Mouse (Mus musculus) embryonic facial prominence, embryonic 11.5 days (tissue): ENCODE data around the gene Map1a. TPM values are rescaled to one million over a fixed set of nuclear protein-coding genes. Genes with fewer than 3 reads are reported as not detected.

ENCODE experiments used
- ATAC-seq: fragments of 200-750 bp; cut with Nextera tagmentation; replicated peaks from 2 replicates; pipeline ENCODE4 v1.8.0; 2017; ENCODE audit warnings: low read depth; ENCODE audit not compliant: insufficient number of reproducible peaks, low FRiP score, low TSS enrichment
- DNase-seq: peaks from one replicate; pipeline ENCODE4 v3.0.0-alpha.2; 2015; ENCODE audit warnings: low spot score
- H3K27ac ChIP-seq: fragments of 300-500 bp; sonication (generic); replicated peaks from 2 replicates; pipeline ENCODE4 v1.5.1; 2014; ENCODE audit warnings: mild to moderate bottlenecking, low read depth, low read length, control low read depth
- H3K27me3 ChIP-seq: fragments of 300-500 bp; sonication (generic); 2 replicates; pipeline ENCODE4 v1.6.1; 2014; ENCODE audit warnings: mild to moderate bottlenecking, low read length, moderate library complexity, mixed read lengths; ENCODE audit not compliant: control insufficient read depth, insufficient read depth
- H3K36me3 ChIP-seq: fragments of 300-500 bp; sonication (generic); replicated peaks from 2 replicates; pipeline ENCODE4 v1.6.1; 2014; ENCODE audit warnings: low read depth, mild to moderate bottlenecking, low read length, moderate library complexity, mixed read lengths; ENCODE audit not compliant: control insufficient read depth, insufficient read depth
- H3K4me1 ChIP-seq: fragments of 300-500 bp; sonication (generic); 2 replicates; pipeline ENCODE4 v1.6.1; 2014; ENCODE audit warnings: low read length, mixed read lengths; ENCODE audit not compliant: control insufficient read depth, insufficient read depth
- H3K4me2 ChIP-seq: fragments of 300-500 bp; sonication (generic); 2 replicates; pipeline ENCODE4 v1.6.1; 2014; ENCODE audit warnings: low read depth, mild to moderate bottlenecking, control low read depth, low read length, moderate library complexity
- H3K4me3 ChIP-seq: fragments of 300-500 bp; sonication (generic); 2 replicates; pipeline ENCODE4 v1.5.1; 2014; ENCODE audit warnings: low read depth, low read length, control low read depth
- H3K9ac ChIP-seq: fragments of 300-500 bp; sonication (generic); replicated peaks from 2 replicates; pipeline ENCODE4 v1.6.1; 2014; ENCODE audit warnings: mild to moderate bottlenecking, control low read depth, low read length
- H3K9me3 ChIP-seq: fragments of 300-500 bp; sonication (generic); replicated peaks from 2 replicates; pipeline ENCODE4 v1.6.1; 2016; ENCODE audit warnings: mild to moderate bottlenecking, low read length, inconsistent platforms, mixed read lengths; ENCODE audit not compliant: control insufficient read depth
- WGBS: fragments of 180-500 bp; shearing (Covaris S2); extraction: QIAGEN DNeasy Blood & Tissue Kit; methylation state at CpG from one replicate; pipeline ENCODE4 v1.1.7; 2014; 5-methylcytosine and 5-hydroxymethylcytosine counted together
- polyA plus RNA-seq: library from polyadenylated mRNA; unstranded; fragments of >200 nt; fragmentation: Nextera tagmentation; extraction: Ambion mirVana; gene quantifications from 2 replicates; pipeline ENCODE4 v1.2.1, GENCODE M21; 2014

Map1a gene
- 4.0 and 4.8 TPM in 2 replicates for polyA plus RNA-seq

DNA sequence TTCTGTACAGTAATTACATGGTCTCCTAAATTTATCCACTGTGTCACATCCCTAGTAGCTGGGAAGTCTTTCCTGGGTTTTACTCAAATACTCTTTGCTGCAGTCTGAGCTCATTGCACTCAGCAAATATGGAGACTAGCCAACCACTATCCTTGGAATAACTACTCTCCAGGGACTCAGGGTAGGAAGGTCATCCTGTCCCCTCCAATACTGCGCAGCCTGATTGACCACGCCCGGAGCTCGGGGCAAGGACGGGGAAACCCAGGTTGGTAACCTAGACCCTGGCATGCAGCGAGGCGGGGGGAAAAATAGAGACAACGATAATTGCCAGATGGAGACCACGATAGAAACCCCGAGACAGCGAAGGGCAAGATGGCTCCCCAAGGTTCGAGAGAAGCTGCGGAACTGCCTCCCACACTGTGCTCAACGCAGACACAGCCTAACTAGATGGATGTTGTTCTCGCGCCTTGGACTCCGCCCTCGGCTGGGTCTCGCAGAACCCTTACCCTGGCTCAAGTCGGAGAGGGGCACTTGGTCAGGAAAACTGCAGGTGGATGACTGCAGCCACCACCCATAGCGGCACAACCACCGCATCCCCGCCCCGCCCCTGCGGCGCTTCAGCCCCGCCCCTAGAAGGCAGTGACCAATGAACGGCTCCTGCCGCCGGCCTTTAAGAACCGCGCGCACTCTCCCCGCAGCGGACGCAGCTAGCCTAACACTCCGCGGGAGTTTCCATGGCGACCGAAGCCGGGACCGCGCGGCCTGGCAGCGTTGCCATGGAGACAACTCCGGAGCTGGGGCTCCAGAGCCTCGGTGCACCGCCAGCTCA is at the start of gene Map1a:
Gene Map1a (plus strand): TSS at position 700 of the 829 bp plus-strand sequence.
- DNase-seq (peak; percentile 98), ATAC-seq (peak; percentile 97)
- Histone ChIP-seq H3K9me3 (no peaks in the 10 kb centered on the region), H3K27me3 (no peaks in the 10 kb centered on the region), H3K36me3 (no peaks in the 10 kb centered on the region), H3K4me2 (peak within 1 kb of the TSS; percentile 58), H3K4me3 (peak within 1 kb of the TSS; percentile 48), H3K9ac (peak within 1 kb of the TSS; percentile 3; the same call in 1 of the 2 replicates), H3K27ac (no peak within 1 kb of the TSS), H3K4me1 (no peaks in the 10 kb centered on the region)
- WGBS: 1% methylated on average over 48 of the region's 48 CpGs

DNA sequence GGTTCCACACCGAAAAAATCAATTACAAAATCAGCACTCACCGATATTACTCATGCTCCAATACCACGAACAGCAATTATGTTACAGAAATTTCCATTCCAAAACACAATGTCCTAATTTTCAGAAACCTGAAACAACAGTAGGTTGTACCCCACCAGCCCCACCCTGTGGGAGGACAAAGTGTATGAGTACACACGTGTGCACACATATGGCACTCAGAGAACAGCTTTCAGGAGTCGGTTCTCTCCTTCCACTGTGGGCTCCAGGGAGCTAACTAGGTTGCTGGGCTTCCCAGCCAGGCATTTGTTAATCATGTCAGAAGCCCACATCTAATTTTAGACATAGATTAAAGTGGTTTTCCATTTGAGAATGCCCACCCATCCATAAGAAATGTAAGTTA is 45.3 kb upstream of the Map1a start:
- H3K27ac ChIP-seq: no peak overlapping the region
- 90% methylated on average over 5 of the region's 5 CpGs for WGBS
- no peak overlapping the region for H3K9ac ChIP-seq
- peaks cover 10% of the 10 kb centered on the region for H3K36me3 ChIP-seq
- H3K4me2 ChIP-seq: no peak overlapping the region
- H3K4me1 ChIP-seq: no peaks in the 10 kb centered on the region
- no peaks in the 10 kb centered on the region for H3K9me3 ChIP-seq
- no peaks in the 10 kb centered on the region for H3K27me3 ChIP-seq
- DNase-seq (no peak), ATAC-seq (no peak)
- H3K4me3 ChIP-seq: no peak overlapping the region

DNA sequence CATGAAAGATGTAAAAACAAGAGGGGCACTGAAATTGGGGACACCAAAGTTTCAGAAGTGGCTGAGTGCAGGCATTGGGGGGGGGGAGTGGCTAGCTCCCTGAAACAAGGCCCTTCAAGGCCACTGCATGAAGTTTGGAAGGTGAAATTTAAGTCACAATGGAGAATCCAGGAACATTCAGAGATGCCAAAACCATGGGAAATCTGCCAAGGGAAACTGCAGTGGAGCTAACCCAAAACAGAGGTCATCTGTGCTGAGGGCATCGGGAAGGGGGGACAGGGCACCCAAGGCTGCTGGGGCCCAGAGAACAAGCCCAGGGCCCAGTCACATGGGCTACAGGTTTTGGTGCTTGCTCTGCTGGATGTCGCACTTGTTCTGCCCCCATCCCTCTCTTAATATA is 39.6 kb upstream of the Map1a start:
- no peak for ATAC-seq
- 91% methylated on average over 2 of the region's 2 CpGs for WGBS

DNA sequence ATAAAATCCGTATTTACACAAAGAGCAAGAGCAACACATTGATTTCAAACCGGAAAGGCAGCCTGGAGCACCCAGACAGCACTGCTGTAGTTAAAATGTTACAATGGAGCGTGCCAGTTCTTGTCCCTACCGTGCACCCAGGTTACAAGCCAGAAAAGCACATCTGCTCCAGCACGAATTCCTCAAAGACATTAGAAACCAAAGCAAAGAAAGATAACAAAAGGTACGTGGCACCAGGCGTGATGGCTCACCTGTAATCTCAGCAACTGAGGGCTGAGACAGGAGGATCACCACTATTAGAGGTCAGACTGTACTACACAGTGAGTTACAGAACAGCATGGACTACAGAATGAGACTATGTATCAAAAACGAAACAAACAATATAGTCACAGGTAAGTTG is 21.0 kb upstream of the Map1a start:
- Histone ChIP-seq H3K4me2 (no peak overlapping the region), H3K27me3 (no peaks in the 10 kb centered on the region), H3K4me3 (no peak overlapping the region), H3K9ac (no peak overlapping the region), H3K9me3 (no peaks in the 10 kb centered on the region), H3K27ac (no peak overlapping the region), H3K4me1 (no peaks in the 10 kb centered on the region), H3K36me3 (peaks cover 6% of the 10 kb centered on the region; the same call in 1 of the 2 replicates)
- no peak for ATAC-seq
- DNase-seq: no peak
- WGBS: 84% methylated on average over 8 of the region's 8 CpGs

More for the DNA sequence above, 39.6 kb upstream of the Map1a start:
- no peaks in the 10 kb centered on the region for H3K27me3 ChIP-seq
- H3K4me3 ChIP-seq: no peak overlapping the region
- no peak overlapping the region for H3K4me2 ChIP-seq
- no peaks in the 10 kb centered on the region for H3K4me1 ChIP-seq
- H3K27ac ChIP-seq: no peak overlapping the region
- no peak for DNase-seq
- H3K9me3 ChIP-seq: no peaks in the 10 kb centered on the region
- H3K36me3 ChIP-seq: peaks cover 15% of the 10 kb centered on the region
- no peak overlapping the region for H3K9ac ChIP-seq

DNA sequence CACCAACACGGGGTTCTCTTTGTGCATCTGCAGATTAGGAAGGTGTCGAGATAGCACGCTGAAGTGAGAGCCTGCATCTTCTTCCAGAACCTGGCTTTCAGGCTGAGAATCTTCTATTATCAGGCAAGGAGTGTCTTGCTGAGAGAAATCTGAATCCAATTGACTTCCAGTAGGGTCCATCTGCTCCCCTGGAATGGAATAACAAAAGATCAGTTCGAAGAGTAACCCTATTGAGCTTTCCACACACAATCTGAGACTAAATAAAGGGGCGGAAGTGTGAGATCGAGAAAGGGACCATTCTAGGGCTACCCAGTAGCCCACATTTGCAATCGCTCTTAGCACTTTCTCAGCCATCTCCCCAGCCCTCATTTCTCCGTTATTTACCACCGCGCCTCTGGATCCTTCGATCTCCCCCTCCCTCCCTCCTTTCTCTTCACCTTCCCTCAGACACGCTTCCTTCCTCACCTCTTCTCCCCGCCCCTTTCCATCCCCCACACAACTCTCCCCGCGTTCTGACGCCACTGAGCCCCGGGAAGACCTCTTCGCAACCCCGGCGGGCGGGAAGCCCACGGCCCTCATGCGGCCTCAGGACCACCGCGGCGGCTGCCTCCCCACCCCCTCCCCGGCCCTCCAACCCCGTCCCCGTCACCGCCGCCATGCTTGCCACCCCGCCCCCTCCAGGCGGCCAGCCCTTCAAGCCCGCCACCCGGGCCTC is 18.7 kb upstream of the Map1a start:
- DNase-seq: peak; percentile 67
- peak overlapping the region; percentile 95 for H3K4me3 ChIP-seq
- no peaks in the 10 kb centered on the region for H3K27me3 ChIP-seq
- peak; percentile 86 for ATAC-seq
- H3K36me3 ChIP-seq: peaks cover 6% of the 10 kb centered on the region; the same call in 1 of the 2 replicates
- H3K9ac ChIP-seq: peak overlapping the region; percentile 92
- H3K4me2 ChIP-seq: peak overlapping the region; percentile 49
- peak overlapping the region; percentile 91 for H3K27ac ChIP-seq
- no peaks in the 10 kb centered on the region for H3K4me1 ChIP-seq
- WGBS: under 1% methylated on average over 35 of the region's 35 CpGs
- H3K9me3 ChIP-seq: no peaks in the 10 kb centered on the region

DNA sequence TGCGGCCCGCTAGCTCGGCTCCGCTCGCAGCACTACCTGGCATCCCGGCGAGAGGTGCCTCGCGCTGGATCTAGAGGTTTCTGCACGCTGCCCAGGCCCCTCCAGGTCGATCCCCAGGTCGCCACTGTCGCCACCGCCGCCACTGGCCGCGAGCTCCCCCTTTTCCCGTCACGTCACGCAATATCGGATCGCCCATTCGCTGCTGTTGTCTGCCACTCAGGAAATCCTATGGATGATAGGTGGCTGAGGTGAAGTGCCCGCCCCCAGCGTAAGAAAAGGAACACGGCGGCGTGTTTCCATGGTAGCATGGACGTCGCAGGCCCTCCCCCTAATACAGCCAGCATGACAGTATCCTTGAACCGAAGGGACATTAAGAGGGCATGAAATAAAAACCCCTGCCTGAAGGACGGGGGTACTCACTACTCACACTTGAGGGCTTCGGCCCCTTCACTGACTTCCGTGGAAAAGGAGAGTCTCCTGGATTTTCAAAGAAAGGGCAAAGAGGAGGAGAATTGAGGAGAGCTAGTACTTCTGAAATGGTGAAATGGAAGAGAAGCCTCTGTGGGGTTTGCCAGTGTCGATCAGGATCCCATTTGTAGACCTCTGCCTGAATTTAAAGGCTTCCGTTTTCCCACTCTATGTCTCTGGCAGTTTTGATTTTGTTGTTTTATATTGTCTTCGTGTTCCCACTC is 18.0 kb upstream of the Map1a start, which contains the start of gene Trp53bp1:
Gene Trp53bp1 (minus strand): TSS at position 172 of the 692 bp plus-strand sequence.
- under 1% methylated on average over 37 of the region's 37 CpGs for WGBS
- H3K36me3 ChIP-seq: peaks cover 6% of the 10 kb centered on the region; the same call in 1 of the 2 replicates
- peak within 1 kb of the TSS; percentile 92 for H3K9ac ChIP-seq
- H3K4me1 ChIP-seq: no peaks in the 10 kb centered on the region
- no peaks in the 10 kb centered on the region for H3K9me3 ChIP-seq
- peak; percentile 98 for ATAC-seq
- H3K4me3 ChIP-seq: peak within 1 kb of the TSS; percentile 95
- H3K27me3 ChIP-seq: no peaks in the 10 kb centered on the region
- peak within 1 kb of the TSS; percentile 91 for H3K27ac ChIP-seq
- H3K4me2 ChIP-seq: peak within 1 kb of the TSS; percentile 52
- DNase-seq: peak; percentile 96

DNA sequence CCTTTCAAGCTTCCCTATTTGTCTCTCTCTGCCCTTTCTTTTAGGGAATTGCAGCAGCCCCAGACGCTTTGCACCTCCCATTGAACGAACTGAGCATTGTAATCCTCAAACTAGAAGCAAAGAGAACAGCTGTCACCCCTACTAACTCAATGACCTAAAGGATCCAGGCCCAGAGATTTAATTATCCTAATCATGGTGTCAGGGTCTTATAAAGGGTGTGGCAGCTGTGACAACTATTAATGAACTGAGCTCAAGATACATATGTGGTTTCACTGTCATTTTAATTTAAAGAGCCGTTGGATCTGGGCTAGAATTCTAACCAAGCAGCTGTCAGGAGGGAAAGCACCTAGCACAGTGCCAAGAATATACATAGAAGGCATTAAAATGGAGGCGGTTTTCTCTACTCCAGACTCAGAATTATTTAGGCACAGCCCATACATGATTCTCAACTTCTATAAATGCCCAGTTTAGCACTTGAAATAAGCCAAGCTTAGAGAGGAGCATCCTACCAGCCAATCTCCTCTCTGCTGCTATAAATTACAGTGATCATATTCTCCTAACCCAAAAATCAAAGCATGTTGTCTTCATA is 17.4 kb upstream of the Map1a start:
- DNase-seq (no peak), ATAC-seq (no peak)
- H3K36me3 ChIP-seq: peaks cover 6% of the 10 kb centered on the region; the same call in 1 of the 2 replicates
- WGBS: 27% methylated on average over 4 of the region's 4 CpGs
- H3K27me3 ChIP-seq: no peaks in the 10 kb centered on the region
- H3K4me2 ChIP-seq: peak overlapping the region; percentile 52
- H3K9ac ChIP-seq: no peak overlapping the region
- H3K4me1 ChIP-seq: no peaks in the 10 kb centered on the region
- no peak overlapping the region for H3K27ac ChIP-seq
- H3K4me3 ChIP-seq: no peak overlapping the region; the same call in 1 of the 2 replicates
- H3K9me3 ChIP-seq: no peaks in the 10 kb centered on the region
